Mouse (Mus musculus): ENCODE measurements around the gene Tspan33.
A peak's percentile ranks its signal among the peaks of the same experiment; 100 is the strongest.

Gene Tspan33

GRCm38 (mm10) chr6:29697548-29697947, 3.5 kb downstream of the Tspan33 start:
- DNase-seq (ENCODE audit: low spot score in 2 of 2): no peak

GRCm38 (mm10) chr6:29699085-29699745, 5.2 kb downstream of the Tspan33 start:
- no peak for DNase-seq (ENCODE audit: low spot score in 2 of 2)

- no peak for DNase-seq (ENCODE audit: low spot score in 2 of 2)
Measured at GRCm38 (mm10) chr6:29701051-29701450, 7.0 kb downstream of the Tspan33 start.

- DNase-seq (ENCODE audit: low spot score in 2 of 2): no peak
Measured at GRCm38 (mm10) chr6:29702126-29702525, 8.1 kb downstream of the Tspan33 start.

GRCm38 (mm10) chr6:29704143-29704542, 10.1 kb downstream of the Tspan33 start:
- DNase-seq (ENCODE audit: low spot score in 2 of 2): no peak

GRCm38 (mm10) chr6:29707902-29708301, 13.9 kb downstream of the Tspan33 start:
- no peak for DNase-seq (ENCODE audit: low spot score in 2 of 2)

- DNase-seq (ENCODE audit: low spot score in 2 of 2): no peak
Measured at GRCm38 (mm10) chr6:29711318-29711717, 17.3 kb downstream of the Tspan33 start.

GRCm38 (mm10) chr6:29712011-29712584, 18.1 kb downstream of the Tspan33 start:
- no peak for DNase-seq (ENCODE audit: low spot score in 2 of 2)

GRCm38 (mm10) chr6:29716624-29717365, 22.8 kb downstream of the Tspan33 start:
- no peak for DNase-seq (ENCODE audit: low spot score in 2 of 2)

GRCm38 (mm10) chr6:29717541-29717940, 23.5 kb downstream of the Tspan33 start:
- DNase-seq (ENCODE audit: low spot score in 2 of 2): no peak

GRCm38 (mm10) chr6:29717952-29718521, 24.0 kb downstream of the Tspan33 start:
- no peak for DNase-seq (ENCODE audit: low spot score in 2 of 2)

GRCm38 (mm10) chr6:29718894-29719329, 24.9 kb downstream of the Tspan33 start:
- DNase-seq (ENCODE audit: low spot score in 2 of 2): peak; percentile 75

- no peak for DNase-seq (ENCODE audit: low spot score in 2 of 2)
Measured at GRCm38 (mm10) chr6:29721890-29722289, 27.9 kb downstream of the Tspan33 start.

GRCm38 (mm10) chr6:29726576-29727200, 32.7 kb downstream of the Tspan33 start:
- no peak for DNase-seq (ENCODE audit: low spot score in 2 of 2)

GRCm38 (mm10) chr6:29728035-29728434, 34.0 kb downstream of the Tspan33 start:
- DNase-seq (ENCODE audit: low spot score in 2 of 2): no peak

GRCm38 (mm10) chr6:29729491-29729890, 35.5 kb downstream of the Tspan33 start:
- DNase-seq (ENCODE audit: low spot score in 2 of 2): no peak

GRCm38 (mm10) chr6:29735336-29735688, 41.3 kb downstream of the Tspan33 start, which contains the start of gene Smo:
TSS of gene Smo (plus strand) at chr6:29735503.
- no peak for DNase-seq (ENCODE audit: low spot score in 2 of 2)

- no peak for DNase-seq (ENCODE audit: low spot score in 2 of 2)
Measured at GRCm38 (mm10) chr6:29735689-29736451, 41.8 kb downstream of the Tspan33 start.

- DNase-seq (ENCODE audit: low spot score in 2 of 2): no peak
Measured at GRCm38 (mm10) chr6:29736610-29737458, 42.8 kb downstream of the Tspan33 start.

- DNase-seq (ENCODE audit: low spot score in 2 of 2): peak in 1 of 2 experiments; percentile 53
Measured at GRCm38 (mm10) chr6:29751466-29752152, 57.6 kb downstream of the Tspan33 start.
